Mouse (Mus musculus): ENCODE data around the gene Ino80e. TPM values are rescaled to one million over a fixed set of nuclear protein-coding genes. Genes with fewer than 3 reads are reported as not detected.
A peak's percentile ranks its signal among the peaks of the same experiment; 100 is the strongest.

Ino80e gene
- total RNA-seq, 2 experiments from 2014 or later: 8.4 to 12.3 TPM

GRCm38 (mm10) chr7:126815726-126816222 lies 46.4 kb downstream of the Ino80e start:
- no peak for DNase-seq (ENCODE audit: low spot score)

- DNase-seq (ENCODE audit: low spot score): no peak
Measured at GRCm38 (mm10) chr7:126809723-126810369, 52.3 kb downstream of the Ino80e start.

- peak; percentile 90 for DNase-seq (ENCODE audit: low spot score)
Measured at GRCm38 (mm10) chr7:126808703-126809455, 53.3 kb downstream of the Ino80e start.

- DNase-seq (ENCODE audit: low spot score): peak; percentile 78
Measured at GRCm38 (mm10) chr7:126807405-126807804, 54.8 kb downstream of the Ino80e start.

- DNase-seq (ENCODE audit: low spot score): peak; percentile 66
Measured at GRCm38 (mm10) chr7:126806956-126807355, 55.2 kb downstream of the Ino80e start.

- DNase-seq (ENCODE audit: low spot score): no peak
Measured at GRCm38 (mm10) chr7:126803751-126804150, 58.4 kb downstream of the Ino80e start.

- no peak for DNase-seq (ENCODE audit: low spot score)
Measured at GRCm38 (mm10) chr7:126803181-126803580, 59.0 kb downstream of the Ino80e start.

GRCm38 (mm10) chr7:126802134-126802889 lies 59.9 kb downstream of the Ino80e start:
- DNase-seq (ENCODE audit: low spot score): peak; percentile 87

GRCm38 (mm10) chr7:126801057-126801422 lies 61.1 kb downstream of the Ino80e start:
- DNase-seq (ENCODE audit: low spot score): no peak

Other genes with a start within 250 kb of the Ino80e start
- gene Nupr1, start 231.5 kb downstream of the Ino80e start, total RNA-seq (2021): 1 to 10 TPM; 7.5 to 8.8 TPM
- 10 to 100 TPM; 29.1 to 33.1 TPM for gene Sgf29, start 213.1 kb downstream of the Ino80e start, total RNA-seq (2021)
- gene Sult1a1, start 185.9 kb downstream of the Ino80e start, total RNA-seq (2021): 10 to 100 TPM; 11.1 to 15.9 TPM
- gene Bola2, start 167.0 kb downstream of the Ino80e start, total RNA-seq (2021): 10 to 100 TPM; 37.1 to 42.2 TPM
- 1 to 10 TPM; 1.9 to 2.8 TPM for gene Slx1b, start 166.6 kb downstream of the Ino80e start, total RNA-seq (2021)
- gene Coro1a, start 154.6 kb downstream of the Ino80e start, total RNA-seq (2021): 1 to 10 TPM; 2.0 to 2.4 TPM
- gene Mapk3, start 102.8 kb downstream of the Ino80e start, total RNA-seq (2021): 10 to 100 TPM; 16.2 to 20.7 TPM
- under 1 TPM in 1 of 2 experiments, not detected in 1; 0.46 TPM for gene Gdpd3, start 96.0 kb downstream of the Ino80e start, total RNA-seq (2021)
- gene Ypel3, start 85.4 kb downstream of the Ino80e start, total RNA-seq (2021): 100 to 1,000 TPM in 1 of 2 experiments, 10 to 100 TPM in 1; 84.9 to 101 TPM
- under 1 TPM; 0.52 to 0.59 TPM for gene Tbx6, start 80.9 kb downstream of the Ino80e start, total RNA-seq (2021)
- gene Ppp4c, start 69.9 kb downstream of the Ino80e start, total RNA-seq (2021): 10 to 100 TPM; 20.5 TPM
- 10 to 100 TPM; 65.3 to 75.7 TPM for gene Fam57b, start 64.7 kb downstream of the Ino80e start, total RNA-seq (2021)
- not detected for gene 4930451I11Rik, start 30.7 kb downstream of the Ino80e start, total RNA-seq (2021)
- not detected for gene Doc2a, start 15.0 kb downstream of the Ino80e start, total RNA-seq (2021)
- 1 to 10 TPM; 5.0 to 5.4 TPM for gene Hirip3, start 405 bp downstream of the Ino80e start, total RNA-seq (2021)
- 10 to 100 TPM; 19.7 to 21.9 TPM for gene Taok2, start 22.3 kb upstream of the Ino80e start, total RNA-seq (2021)
- gene Tmem219, start 60.5 kb upstream of the Ino80e start, total RNA-seq (2021): 10 to 100 TPM in 1 of 2 experiments, 1 to 10 TPM in 1; 9.9 to 12.1 TPM
- gene Kctd13, start 66.5 kb upstream of the Ino80e start, total RNA-seq (2021): 1 to 10 TPM; 2.6 to 2.7 TPM
- not detected for gene Asphd1, start 87.2 kb upstream of the Ino80e start, total RNA-seq (2021)
- gene Sez6l2, start 88.2 kb upstream of the Ino80e start, total RNA-seq (2021): 1 to 10 TPM in 1 of 2 experiments, under 1 TPM in 1; 0.87 to 1.2 TPM
- 10 to 100 TPM; 30.7 to 31.5 TPM for gene Cdipt, start 113.5 kb upstream of the Ino80e start, total RNA-seq (2021)
- gene Cdiptos, start 113.7 kb upstream of the Ino80e start, total RNA-seq (2021): under 1 TPM in 1 of 2 experiments, not detected in 1; 0.24 TPM
- gene Mvp, start 152.2 kb upstream of the Ino80e start, total RNA-seq (2021): 10 to 100 TPM; 27.5 to 40.9 TPM
- gene Pagr1b, start 154.1 kb upstream of the Ino80e start, total RNA-seq (2021): 1 to 10 TPM in 1 of 2 experiments, not detected in 1; 1.7 TPM
- gene Pagr1a, start 155.0 kb upstream of the Ino80e start, total RNA-seq (2021): 10 to 100 TPM in 1 of 2 experiments, 1 to 10 TPM in 1; 7.9 to 10.3 TPM
- 10 to 100 TPM; 12.9 to 16.9 TPM for gene Gm42742, start 158.7 kb upstream of the Ino80e start, total RNA-seq (2021)
- gene Prrt2, start 158.8 kb upstream of the Ino80e start, total RNA-seq (2021): under 1 TPM in 1 of 2 experiments, not detected in 1; 0.84 TPM
- gene Maz, start 164.7 kb upstream of the Ino80e start, total RNA-seq (2021): 10 to 100 TPM; 64.3 to 66.3 TPM
- 1 to 10 TPM; 1.2 to 1.7 TPM for gene Kif22, start 180.1 kb upstream of the Ino80e start, total RNA-seq (2021)
- gene Zg16, start 225.0 kb upstream of the Ino80e start, total RNA-seq (2021): not detected
- under 1 TPM; 0.50 to 0.93 TPM for gene AI467606, start 229.0 kb upstream of the Ino80e start, total RNA-seq (2021)

Measured in gastrocnemius, adult 18-20 months (tissue).